Mouse (Mus musculus): ENCODE measurements around the gene Cdh26.

DNA sequence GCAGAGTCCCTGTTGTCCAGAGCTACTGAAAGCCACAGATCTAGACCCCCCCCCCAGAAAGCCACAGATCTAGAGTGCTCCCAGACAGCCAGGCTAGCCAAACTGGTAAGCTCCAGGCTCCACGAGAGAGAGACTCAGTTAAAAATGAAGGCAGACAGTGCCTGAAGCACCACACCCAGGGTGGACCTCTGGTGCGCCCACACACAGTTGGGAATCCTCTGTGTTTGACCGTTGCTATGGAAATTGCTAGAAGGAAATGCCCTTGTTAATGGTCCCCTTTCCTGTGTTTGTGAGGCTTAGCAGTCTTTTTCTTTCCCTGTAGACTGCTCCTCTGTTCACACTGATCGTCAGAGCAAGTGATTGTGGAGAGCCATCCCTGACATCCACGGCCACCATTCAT is 30.0 kb downstream of the Cdh26 start:
- TF ChIP-seq CTCF (conservative IDR thresholded peaks at IDR 0.05; ENCODE audit: low read length) = no peak
- no peak for TF ChIP-seq NANOG (IDR thresholded peaks at IDR 0.05; ENCODE audit: borderline replicate concordance, low read length)
